Mouse (Mus musculus) erythroblast, embryonic 14.5 days (primary cell): ENCODE data around the gene Gm21905. TPM values are rescaled to one million over a fixed set of nuclear protein-coding genes. Genes with fewer than 3 reads are reported as not detected.

Source experiments
- H3K27me3 ChIP-seq: 2 replicates; pipeline ENCODE4 v1.6.1; 2012; ENCODE audit warnings: inconsistent platforms; ENCODE audit not compliant: control insufficient read depth
- H3K36me3 ChIP-seq: 2 replicates; pipeline ENCODE4 v1.6.1; 2012; ENCODE audit warnings: mild to moderate bottlenecking, inconsistent platforms; ENCODE audit not compliant: control insufficient read depth
- H3K4me1 ChIP-seq: 2 replicates; pipeline ENCODE4 v1.6.1; 2012; ENCODE audit warnings: inconsistent platforms; ENCODE audit not compliant: control insufficient read depth
- H3K4me3 ChIP-seq: replicated peaks from 2 replicates; pipeline ENCODE3; 2012; ENCODE audit warnings: moderate library complexity, mild to moderate bottlenecking, inconsistent platforms
- H3K9me3 ChIP-seq: 2 replicates; pipeline ENCODE4 v1.6.1; 2012; ENCODE audit warnings: low read length, inconsistent platforms, mixed read lengths; ENCODE audit not compliant: control insufficient read depth
- GATA1 ChIP-seq: IDR thresholded peaks from 2 replicates; pipeline ENCODE4 v1.6.1; 2012; ENCODE audit warnings: low read length, inconsistent platforms, mixed read lengths
- TAL1 ChIP-seq: IDR thresholded peaks from 3 replicates; pipeline ENCODE4 v1.6.1; 2012; ENCODE audit warnings: low read length, inconsistent platforms, mixed read lengths
- polyA plus RNA-seq: library from polyadenylated mRNA; stranded (reverse); fragments of >175 nt; gene quantifications from 2 replicates; pipeline ENCODE4 v1.2.3, GENCODE M21; 2012

The Gm21905 gene
- polyA plus RNA-seq: not detected in 2 replicates

DNA sequence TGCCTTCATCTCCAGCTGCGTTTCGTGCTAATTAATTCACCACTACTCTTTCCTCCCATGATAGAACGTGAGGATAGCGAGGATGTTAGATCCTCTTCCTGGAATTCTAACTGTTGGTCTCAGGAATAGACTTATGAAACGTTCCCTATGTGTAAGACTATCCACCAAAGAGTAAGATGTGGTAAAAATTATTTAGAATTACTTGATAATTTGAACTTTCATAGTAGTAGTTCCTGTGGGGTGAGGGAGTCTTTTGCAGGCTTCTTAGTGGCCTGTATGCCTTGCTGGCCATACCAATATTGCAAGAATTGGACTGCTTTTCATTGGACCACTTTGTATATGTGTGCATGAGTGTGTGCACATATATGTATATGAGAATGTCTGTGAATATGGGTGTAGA is at the start of gene Gm21905:
Gene Gm21905 (minus strand): TSS at position 101 of the 400 bp plus-strand sequence.
- Histone ChIP-seq H3K36me3 (no peaks in the 10 kb centered on the region), H3K4me3 (no peak within 1 kb of the TSS), H3K4me1 (no peaks in the 10 kb centered on the region), H3K27me3 (no peaks in the 10 kb centered on the region), H3K9me3 (no peaks in the 10 kb centered on the region)
- TF ChIP-seq TAL1 (no peak), GATA1 (no peak)

GRCm38 (mm10) chr5:67990426-67990825 is 44.2 kb upstream of the Gm21905 start:
- H3K9me3 ChIP-seq: no peaks in the 10 kb centered on the region
- H3K36me3 ChIP-seq: no peaks in the 10 kb centered on the region
- no peaks in the 10 kb centered on the region for H3K4me1 ChIP-seq
- no peak for TF ChIP-seq GATA1
- no peak for TF ChIP-seq TAL1
- H3K4me3 ChIP-seq: no peak overlapping the region
- H3K27me3 ChIP-seq: no peaks in the 10 kb centered on the region

DNA sequence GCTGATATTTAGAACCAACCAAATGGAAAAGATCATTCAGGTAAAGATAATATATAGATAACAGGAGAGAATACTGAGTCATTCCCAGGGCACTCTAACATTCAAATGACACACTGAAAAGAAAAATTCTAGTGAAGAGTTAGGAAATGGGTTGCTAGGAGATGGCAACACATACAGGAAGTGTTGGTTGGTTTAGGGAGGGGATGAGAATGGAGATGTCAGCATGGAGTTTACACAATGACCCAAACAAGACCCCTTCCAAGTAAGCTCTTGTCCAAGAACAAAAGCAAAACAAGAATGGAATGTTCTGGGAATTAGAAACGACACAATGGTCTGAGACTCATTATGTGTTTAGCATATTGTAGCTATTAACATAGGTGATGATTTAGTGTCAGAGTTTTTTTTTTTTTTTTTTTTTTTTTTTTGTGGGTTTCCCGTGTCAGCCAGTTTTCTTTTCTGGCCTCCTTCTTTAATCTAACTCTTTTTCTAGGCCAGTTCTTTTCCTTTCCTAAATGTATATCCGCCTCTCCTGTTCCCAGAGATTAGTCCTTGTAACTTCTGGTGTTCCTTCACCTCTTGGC is 35.8 kb upstream of the Gm21905 start:
- TF ChIP-seq TAL1 (no peak), GATA1 (no peak)
- no peaks in the 10 kb centered on the region for H3K9me3 ChIP-seq
- no peaks in the 10 kb centered on the region for H3K4me1 ChIP-seq
- no peaks in the 10 kb centered on the region for H3K36me3 ChIP-seq
- no peak overlapping the region for H3K4me3 ChIP-seq
- no peaks in the 10 kb centered on the region; the same call in 1 of the 2 replicates for H3K27me3 ChIP-seq

GRCm38 (mm10) chr5:67969536-67969935 is 23.3 kb upstream of the Gm21905 start:
- Histone ChIP-seq H3K36me3 (no peaks in the 10 kb centered on the region), H3K27me3 (no peaks in the 10 kb centered on the region), H3K4me1 (no peaks in the 10 kb centered on the region), H3K9me3 (no peaks in the 10 kb centered on the region), H3K4me3 (no peak overlapping the region)
- TF ChIP-seq TAL1 (no peak), GATA1 (no peak)

GRCm38 (mm10) chr5:67961708-67962629 is 15.7 kb upstream of the Gm21905 start:
- Histone ChIP-seq H3K4me1 (no peaks in the 10 kb centered on the region), H3K4me3 (no peak overlapping the region), H3K27me3 (no peaks in the 10 kb centered on the region), H3K36me3 (no peaks in the 10 kb centered on the region), H3K9me3 (no peaks in the 10 kb centered on the region)
- no peak for TF ChIP-seq TAL1
- TF ChIP-seq GATA1: no peak

GRCm38 (mm10) chr5:67955486-67955885 is 9.3 kb upstream of the Gm21905 start:
- Histone ChIP-seq H3K36me3 (no peaks in the 10 kb centered on the region), H3K4me3 (no peak overlapping the region), H3K27me3 (no peaks in the 10 kb centered on the region), H3K9me3 (no peaks in the 10 kb centered on the region), H3K4me1 (no peaks in the 10 kb centered on the region)
- no peak for TF ChIP-seq GATA1
- no peak for TF ChIP-seq TAL1

DNA sequence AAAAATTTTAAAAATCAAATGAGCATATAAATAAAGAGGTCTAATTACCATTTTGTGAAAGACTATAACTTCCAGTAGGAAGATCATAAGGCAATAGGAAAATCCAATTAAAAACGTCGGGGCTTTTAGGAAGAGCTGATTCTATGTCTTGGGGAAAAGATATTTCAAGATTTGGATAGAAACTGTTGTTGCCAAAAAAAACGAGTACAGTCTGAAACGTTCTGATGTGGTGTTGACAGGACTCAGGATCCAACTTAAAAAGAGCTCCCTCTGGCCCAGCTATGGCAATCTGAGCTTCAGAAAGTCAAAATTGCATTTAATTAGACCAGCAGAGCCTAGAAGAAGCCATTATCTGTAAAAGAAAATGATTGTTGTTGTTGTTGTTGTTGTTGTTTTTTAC is 7.9 kb upstream of the Gm21905 start:
- Histone ChIP-seq H3K4me1 (no peaks in the 10 kb centered on the region), H3K36me3 (no peaks in the 10 kb centered on the region), H3K9me3 (no peaks in the 10 kb centered on the region), H3K4me3 (no peak overlapping the region), H3K27me3 (no peaks in the 10 kb centered on the region)
- TF ChIP-seq GATA1 (no peak), TAL1 (no peak)

DNA sequence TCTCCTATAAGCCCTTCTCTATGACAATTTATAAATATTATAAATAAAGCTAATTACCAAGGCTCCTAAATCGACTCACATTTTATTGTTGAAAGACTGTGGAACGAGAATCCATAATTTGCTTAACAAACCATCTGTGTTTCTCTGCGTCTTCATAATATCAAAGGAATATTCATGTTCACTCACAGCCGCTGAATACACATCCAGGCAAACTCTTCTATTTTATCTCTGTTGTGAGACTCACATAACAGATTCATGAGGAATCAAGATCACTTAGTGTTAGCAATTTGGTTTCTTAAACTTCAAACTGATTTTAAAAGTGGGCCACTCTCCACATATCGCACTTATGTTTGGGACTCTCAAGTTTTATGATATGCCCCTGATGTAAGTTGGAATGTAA is 1.9 kb upstream of the Gm21905 start:
- H3K4me3 ChIP-seq: no peak overlapping the region
- H3K4me1 ChIP-seq: no peaks in the 10 kb centered on the region
- no peaks in the 10 kb centered on the region for H3K27me3 ChIP-seq
- no peaks in the 10 kb centered on the region for H3K36me3 ChIP-seq
- no peak for TF ChIP-seq GATA1
- H3K9me3 ChIP-seq: no peaks in the 10 kb centered on the region

DNA sequence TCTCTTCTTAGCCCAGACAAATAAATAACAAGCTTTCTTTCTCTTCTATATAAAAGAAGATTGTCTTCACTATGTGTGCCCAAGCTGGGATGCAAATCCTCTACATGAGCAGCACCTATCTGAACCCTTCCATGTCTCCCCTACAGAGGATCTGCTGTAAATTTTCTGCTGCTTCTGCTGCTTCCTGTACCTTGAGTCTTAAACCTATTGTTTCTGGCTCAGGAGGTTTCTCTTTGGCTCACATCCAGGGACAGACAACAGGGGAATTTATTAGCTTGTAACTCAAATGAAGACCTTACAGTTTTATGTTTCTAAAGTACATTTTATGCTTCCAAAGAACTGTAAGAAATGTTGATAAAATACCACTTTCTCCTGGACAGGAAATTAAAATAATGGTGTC is 785 bp upstream of the Gm21905 start:
- Histone ChIP-seq H3K27me3 (no peaks in the 10 kb centered on the region), H3K4me3 (no peak overlapping the region), H3K9me3 (no peaks in the 10 kb centered on the region), H3K4me1 (no peaks in the 10 kb centered on the region), H3K36me3 (no peaks in the 10 kb centered on the region)
- TF ChIP-seq TAL1 (no peak), GATA1 (no peak)
